Mouse (Mus musculus): ENCODE results near the gene Bod1l.

- TF ChIP-seq CEBPB (IDR thresholded peaks at IDR 0.05; ENCODE audit: insufficient read depth, poor library complexity, severe bottlenecking) (no peak), REST (IDR thresholded peaks at IDR 0.05; ENCODE audit: insufficient read depth, insufficient read length) (no peak)
Measured at GRCm38 (mm10) chr5:41766406-41767010, 77.6 kb downstream of the Bod1l start.
